Mouse (Mus musculus) spleen, adult 12 weeks (tissue): ENCODE data around the gene Kdelc2.

ENCODE experiments used
- DNase-seq: peaks from one replicate; pipeline ENCODE4 v3.0.0; 2022; ENCODE audit warnings: low spot score

Gene Kdelc2

DNA sequence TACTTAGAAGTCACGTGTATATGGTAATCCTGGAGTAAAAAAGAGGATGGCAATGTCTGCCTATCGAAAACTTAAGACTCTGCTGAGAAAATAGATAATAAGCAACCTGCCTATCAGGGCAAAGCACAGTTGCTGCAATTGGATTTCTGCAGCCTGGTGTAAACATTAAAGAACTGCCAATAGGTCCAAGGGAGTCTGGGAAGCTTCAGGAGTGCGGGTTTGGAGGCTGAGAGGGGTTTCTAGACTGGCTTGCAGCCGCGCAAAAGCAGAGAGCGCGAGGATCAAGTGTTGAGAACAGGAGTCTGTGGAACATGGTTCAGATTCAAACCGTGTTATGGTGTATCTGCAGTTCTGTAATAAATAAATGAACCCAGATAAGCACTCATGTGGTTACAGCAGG is 1.0 kb downstream of the Kdelc2 start:
- no peak for DNase-seq

DNA sequence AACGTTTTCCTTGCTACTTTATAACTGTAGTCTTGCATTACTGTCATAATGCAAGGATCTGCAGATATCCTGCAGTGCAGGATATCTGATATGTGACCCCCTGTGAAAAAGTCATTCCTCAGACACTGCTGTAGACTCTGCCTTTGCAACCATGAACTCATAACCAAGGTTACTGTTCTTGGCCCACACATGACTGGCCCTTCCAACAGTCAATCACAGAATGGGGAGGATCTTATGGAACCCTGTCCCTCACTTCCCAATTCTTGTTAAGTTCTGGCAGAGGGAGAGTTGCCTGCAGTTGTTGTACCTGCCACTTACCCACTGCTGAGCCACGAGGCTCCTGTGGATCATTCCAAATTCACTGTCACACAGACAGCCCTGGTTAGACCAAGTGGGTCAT is 3.6 kb downstream of the Kdelc2 start:
- no peak for DNase-seq

DNA sequence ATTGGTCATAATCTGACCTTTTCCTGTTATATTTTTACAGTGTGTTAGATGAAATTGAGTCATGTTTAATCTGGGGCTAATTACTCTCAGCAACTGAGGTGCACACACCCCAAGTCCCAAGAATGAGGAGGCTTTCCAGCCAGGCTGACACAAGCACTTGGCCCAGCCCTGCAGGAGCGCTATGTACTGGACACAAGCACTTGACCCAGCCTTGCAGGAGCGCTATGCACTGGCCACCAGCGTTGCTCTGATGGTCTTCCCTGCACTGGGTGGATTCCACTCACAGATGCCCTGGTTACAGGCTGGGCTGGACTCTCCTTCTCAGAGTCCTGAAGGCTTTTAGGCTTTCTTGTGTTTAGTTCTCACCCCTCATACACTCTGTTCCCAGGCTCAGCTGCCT is 5.3 kb downstream of the Kdelc2 start:
- no peak for DNase-seq

DNA sequence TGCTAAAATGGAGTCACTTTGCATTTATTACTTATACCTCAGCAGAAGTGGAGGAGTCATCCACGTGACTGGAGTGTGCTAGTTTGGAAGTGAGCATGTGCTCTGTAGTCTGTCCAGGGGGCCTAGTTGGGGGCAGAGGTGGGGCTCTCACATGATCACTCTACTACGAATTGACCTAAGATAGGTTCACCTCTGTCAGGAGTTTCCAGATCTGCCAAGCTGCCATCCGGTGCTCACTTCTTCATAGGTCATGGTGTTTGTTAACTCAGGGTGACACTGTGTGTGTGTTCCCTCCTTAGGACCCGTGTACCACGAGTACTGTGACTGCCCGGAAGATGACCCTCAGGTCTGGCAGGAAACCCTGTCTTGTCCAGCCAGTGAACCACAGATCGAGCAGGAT is 6.3 kb downstream of the Kdelc2 start:
- DNase-seq: no peak

DNA sequence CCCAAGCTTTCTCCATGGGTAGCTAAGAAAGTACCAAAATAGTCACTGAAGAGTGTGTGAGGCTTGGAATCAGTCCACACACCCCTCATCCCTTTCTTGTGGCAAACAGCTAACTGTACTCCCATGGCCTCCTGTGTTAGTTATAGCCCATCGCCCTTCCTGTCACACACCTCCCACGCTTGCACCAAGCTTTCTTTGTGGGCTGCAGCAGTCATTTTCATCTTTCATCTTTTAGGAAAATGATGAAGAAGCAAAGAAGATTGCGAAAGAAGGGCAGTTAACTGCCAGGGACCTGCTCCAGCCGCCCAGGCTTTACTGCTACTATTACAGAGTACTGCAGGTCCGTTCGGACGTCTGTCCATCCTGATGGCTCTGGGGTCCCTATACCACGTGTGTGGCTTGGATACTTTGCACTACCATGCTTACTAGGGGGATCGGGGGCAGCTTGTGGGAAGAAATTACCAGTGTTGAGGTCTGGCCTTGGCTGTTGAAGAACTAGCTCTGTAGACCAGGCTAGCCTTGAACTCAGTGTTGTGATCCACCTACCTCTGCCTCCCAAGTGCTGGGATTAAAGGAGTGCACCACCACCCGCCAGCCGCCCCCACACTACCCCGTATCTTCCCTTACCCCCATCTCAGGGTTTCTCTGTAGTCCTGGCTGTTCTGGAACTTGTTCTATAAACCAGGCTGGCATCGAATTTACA is 14.0 kb downstream of the Kdelc2 start:
- DNase-seq: no peak

DNA sequence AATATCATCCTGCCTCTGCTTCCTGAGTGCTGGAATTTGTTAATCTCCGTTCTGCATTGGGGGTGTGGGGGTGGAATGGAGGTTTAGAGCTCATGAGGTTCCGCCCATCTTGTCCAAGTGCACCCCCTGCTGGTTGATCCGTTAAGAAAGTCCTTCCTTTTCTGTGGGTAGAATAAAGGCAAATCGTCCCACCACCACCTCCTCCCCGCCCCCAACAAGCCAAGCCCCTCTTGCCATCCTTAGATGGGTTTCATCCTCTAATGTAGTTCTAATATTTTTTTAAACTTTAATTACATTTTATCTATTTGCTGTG is 14.5 kb downstream of the Kdelc2 start:
- DNase-seq: peak; percentile 33

DNA sequence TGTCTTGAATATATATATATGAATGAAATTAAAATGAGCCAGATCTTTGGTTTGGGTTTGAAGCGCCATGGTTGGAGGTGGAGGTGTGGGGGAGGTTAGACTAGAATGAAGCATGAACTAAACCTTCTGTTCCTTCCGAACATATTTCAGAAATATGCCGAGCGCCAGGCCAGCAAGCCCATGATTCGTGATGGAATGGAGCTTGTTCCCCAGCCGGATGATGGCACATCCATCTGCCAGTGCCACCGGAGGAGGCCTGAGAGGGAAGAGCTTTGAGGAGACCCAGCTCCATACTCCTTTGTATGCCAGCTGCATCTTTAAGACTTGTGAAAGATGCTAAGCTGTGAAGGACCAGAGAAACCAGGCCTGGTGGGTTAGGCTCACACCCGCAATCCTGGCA is 15.7 kb downstream of the Kdelc2 start:
- no peak for DNase-seq

DNA sequence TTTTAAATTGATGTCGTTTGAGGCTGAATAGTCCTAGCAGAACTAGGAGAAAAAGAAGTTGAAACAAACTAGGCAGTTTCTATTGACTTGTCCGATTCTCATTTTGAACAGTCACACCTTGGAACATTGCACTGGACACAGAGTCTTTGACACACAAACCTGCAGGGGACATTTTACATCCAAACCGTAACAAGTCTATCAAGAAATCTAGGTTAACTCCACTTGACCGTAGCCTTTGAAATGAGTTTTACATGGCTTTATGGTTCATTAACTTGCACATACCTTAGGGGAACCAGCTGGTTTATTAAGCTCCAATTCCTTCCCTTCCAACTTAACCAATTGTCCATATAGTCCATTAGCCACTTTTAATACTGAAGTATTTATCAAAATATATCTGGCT is 16.9 kb downstream of the Kdelc2 start:
- DNase-seq: no peak

DNA sequence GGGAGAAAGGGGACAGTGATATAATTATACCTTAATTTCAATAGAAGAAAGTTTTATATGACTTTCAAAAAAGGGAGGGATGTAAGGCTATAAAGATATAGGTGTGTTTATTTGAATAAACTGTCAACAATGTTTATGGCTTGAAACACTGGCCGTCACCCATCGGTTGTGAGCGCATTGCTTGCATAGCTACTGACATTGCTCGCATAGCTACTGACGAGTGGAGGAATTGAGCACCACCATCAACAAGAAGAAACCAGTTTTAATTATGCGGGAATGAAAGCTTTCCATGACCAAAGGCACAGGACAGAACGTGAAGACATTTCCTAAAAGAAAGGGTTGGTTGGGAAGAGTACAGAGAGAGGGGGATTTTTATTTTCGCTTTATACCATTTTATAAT is 17.3 kb downstream of the Kdelc2 start:
- DNase-seq: no peak

DNA sequence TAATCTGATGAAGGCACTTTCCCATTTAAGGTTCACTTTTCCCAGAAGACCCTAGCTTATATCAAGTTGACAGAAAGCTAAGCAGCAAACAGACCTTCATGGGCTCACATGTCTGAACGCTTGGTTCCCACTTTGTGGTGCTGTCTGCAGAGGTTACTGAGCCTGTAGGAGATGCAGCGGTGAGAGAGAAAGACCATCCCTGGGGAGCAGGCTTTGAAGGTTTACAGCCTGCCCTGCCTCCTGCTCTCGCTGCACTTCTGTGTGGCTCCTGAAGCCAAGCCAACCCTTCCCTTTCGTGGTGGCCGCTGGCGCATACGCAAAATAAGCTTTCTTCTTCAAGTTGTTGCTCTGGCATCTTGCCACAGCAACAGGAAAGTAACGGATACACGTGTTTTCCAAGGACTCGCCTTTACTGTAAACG is 18.5 kb downstream of the Kdelc2 start, which contains the start of gene 4930550C14Rik:
TSS of gene 4930550C14Rik (plus strand) at position 35 of the 421 bp plus-strand sequence.
- DNase-seq: no peak

DNA sequence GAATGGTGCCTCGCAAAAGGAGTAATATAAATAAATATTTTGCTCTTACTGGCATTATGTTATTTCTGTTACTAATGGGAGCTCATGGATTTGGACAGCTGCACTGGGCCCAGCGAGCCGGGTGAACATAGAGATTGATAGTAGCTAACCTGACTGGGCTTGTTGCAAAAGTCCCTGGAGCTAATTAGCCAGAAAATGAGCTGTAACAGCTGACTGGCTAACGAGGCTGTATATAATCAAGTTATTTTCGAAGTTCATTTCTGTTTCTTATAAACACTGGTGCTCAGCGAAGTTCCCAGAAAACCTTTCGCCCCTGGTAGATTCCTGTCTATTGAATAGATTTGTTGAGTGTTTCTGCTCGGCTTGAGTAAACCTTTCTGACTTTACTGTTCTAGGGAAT is 19.2 kb downstream of the Kdelc2 start:
- no peak for DNase-seq

DNA sequence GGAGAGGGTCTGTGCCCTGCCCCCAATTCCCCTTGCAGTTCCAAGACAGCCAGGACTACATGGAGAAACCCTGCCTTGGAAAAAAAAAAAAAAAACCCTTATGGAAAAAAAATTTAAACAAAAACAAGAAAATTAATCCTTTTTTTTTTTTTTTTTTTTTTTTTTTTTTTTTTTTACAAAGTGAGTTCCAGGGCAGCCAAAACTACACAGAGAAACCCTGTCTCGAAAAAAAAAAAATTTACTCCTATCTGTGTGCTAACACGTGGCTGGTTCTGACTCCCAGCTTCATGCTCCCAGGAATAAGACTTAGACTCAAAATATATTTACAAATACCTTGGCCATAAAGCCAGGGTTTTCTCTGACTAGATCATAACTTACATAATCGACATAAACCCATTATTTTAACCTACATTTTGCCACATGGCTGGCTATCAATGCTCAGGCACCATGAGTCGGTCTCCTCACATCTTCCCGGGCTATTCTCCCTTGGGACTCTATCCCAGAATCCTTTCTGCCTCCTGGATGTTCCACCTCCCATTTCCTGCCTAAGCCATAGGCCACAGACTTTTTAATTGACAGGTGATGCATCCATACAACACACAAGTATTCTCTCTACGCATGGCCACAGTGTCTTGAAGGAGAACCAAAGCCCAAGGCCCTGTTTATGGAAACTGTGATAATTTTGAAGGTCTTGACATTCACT is 20.4 kb downstream of the Kdelc2 start:
- no peak for DNase-seq

DNA sequence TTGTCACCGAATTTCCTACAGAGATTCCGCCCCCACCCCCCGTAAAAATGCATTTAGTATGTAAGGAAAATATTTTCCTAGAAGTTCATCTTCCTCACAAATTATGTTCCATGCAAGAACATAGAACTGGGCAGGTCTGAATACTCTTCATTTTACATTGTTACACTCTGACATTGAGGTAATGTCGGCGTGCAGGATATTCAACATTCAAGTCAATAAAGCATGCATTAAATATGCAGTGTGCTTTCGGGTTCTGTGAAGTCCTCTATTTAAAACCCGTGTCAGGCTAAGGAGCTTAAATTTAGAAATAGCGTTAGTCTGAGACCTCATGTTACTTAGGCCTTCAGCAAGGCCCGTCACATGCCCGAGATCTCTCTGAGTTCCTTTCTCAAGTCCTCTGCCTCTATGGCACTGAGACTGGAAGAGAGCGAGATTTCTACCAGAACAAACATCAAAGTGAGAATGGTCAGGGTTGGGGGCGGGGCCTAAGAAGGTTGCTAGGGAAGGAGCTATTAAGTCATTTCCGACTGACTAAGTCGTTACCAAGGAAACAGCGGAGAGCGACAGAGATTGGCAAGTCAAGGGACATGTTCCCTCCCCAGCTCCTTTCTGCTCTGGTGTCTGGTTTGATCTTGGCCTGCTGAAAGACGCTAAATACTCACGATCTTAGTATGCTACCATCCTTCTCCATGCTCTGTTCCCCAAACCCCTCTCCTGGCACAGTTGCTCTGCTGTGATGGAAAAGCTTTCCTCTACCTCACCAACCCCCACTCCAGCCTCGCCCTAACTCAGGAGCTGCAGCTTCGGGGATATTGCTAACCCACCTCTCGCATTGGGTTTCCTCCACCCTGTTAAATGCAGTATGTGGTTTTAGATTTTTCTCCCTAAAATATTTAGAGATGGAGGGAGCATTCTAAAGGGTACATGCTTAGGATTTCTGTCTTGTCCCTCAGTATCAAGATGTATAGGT is 21.2 kb downstream of the Kdelc2 start:
- DNase-seq: peak; percentile 50

DNA sequence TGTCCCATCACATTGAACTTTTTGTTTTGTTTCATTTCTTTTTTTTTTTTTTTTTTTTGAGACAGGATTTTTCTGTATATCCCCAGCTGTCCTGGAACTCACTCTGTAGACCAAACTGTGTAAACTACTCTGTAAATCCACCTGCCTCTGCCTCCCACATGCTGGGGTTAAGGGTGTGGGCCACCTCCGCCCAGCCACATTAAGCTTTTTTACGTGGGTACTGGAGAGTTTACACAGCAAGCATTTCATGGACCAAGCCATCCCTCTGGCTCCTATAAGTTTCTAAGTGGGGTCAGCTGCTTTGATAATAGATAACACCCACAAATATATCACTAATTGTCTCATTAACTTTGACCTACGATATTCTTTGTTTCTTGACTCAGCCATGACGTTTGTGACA is 24.7 kb downstream of the Kdelc2 start:
- no peak for DNase-seq

DNA sequence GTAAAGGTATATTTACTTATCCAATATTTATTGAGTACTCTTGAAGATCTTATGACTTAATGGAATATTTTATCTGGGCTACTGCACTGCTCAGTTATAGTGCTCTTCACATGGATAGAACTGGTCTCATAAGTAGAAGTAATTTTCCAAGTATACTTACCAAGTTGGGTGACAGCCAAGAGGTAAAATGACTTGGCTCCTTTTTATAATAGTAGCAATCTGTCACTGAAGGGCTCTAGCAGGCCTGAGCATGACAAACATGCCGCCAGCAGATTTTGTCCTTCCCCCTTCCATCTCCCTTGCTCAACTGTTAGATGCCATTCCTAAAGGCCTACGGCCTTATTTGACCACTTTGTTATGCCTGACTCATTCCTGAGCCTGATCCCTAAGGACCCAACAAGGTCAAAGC is 25.1 kb downstream of the Kdelc2 start:
- no peak for DNase-seq

DNA sequence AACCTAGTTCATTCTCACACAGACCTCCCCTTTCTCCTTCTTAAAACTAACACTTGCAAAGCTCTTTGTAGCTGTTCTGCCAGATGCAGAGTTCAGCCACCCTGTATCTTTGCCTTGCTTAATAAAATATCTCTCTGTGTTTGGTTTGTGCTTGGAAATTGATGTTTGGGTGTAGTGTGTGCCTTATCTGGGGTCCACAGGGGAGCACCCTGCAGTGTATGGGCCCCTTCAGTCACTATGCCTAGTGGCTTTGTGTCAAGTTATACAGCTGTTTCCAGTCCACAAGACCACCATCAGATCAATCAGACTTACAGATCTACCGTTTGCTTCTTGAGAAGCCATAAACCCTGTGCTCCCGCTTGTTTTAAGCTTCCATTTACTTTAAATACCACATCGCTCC is 25.6 kb downstream of the Kdelc2 start:
- no peak for DNase-seq

DNA sequence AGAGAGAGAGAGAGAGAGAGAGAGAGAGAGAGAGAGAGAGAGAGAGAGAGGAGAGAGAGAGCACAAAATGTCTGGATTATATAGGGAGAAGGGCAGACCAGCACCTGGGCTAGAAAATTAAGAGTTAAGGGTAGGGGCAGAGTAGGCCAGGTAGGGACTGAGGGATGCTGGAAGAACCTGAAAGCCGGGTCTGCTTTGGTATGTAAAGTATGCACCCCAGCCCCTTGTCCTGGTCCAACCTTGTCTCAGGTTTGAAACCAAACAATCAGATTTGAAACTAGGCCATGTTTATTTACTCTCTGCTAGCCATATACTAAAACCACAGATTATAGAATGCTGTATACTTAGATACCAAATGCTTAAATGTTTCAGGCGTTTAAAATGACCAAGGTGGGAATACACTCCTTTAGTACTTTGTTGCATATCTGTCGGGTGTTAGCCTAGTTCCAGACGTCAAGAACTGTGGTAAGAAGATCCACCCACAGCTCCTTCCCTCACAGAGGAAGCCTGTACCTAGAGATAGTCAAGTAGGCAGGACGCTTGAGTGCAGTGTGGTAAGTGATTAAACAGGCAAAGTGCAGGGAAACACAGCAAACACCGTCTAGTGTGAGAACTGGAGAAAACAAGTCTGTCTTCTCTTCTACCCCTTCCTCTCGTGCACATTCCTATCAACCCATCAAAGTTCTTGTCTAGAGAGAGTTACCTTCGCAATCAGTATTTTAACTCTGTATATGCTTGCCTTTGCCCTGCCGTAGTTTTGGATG is 38.5 kb downstream of the Kdelc2 start:
- no peak for DNase-seq

DNA sequence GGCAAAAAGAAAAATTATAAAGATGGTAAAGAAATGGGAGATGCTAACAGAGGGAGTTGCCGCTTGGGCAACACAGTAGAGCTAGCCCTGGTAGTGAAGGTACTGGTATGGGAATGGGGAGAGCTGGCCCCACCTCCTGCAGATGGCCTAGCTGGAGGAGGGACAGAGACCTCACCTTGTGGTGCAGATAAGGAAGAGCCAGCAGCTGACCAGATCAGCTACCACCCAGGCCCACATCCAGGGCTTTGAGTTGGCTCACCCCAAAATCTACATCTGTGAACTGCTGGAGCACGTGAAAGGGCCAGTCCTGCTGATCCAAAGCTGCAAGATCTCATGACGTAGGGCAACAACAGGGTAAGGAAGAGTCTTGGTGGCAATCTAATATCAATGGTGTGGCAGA is 42.9 kb downstream of the Kdelc2 start:
- DNase-seq: no peak

DNA sequence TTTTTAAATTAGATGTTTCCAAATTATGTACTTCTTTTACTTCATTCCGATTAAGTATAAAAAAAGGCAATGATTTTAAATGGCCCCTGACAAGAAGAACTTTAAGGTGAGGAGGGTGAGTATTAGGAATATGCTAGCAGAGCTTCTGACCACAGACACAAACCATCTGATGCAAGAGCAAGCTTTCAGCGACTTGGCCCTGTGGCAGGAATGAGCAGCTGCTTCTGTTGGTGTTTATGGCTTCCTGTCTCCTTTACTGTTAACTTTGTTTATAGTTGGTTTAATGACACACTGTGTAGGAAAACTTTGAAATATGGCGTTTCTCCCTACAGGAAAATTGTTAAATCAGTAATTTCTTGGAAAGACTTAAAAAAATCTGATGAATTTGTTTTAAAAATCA is 43.8 kb downstream of the Kdelc2 start:
- no peak for DNase-seq

DNA sequence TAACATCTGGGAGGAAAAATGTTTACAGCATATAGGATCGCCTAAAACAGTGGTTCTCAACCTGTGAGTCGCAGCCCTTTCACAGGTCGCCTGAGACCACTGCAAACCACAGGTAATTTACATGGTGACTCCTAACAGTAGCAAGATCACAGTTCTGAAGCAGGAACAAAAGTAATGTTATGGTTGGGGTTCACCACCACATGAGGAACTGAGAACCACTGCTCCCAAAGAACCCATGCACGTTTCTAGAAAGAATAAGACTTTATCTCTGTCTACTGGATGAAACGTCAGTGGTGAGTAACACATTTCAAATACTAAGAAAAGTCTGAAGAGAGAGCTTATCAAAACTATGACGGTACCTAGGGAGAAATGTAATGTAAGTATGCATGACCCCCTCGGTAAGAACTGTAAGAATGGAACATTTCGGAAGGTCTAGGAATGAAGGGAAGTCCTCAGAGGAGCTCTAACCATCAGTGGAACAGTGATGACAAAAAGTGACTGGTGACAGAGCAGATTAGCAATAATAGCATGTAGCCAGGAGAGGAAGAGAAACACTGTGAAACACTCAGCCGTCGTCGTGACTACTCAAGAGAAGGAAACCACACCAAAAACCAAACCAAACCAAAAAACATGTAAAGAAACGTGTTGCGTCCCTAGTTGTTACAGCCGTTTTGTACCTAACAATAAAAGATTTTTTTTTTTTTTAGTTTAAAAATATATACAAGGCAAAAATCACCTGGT is 52.2 kb downstream of the Kdelc2 start:
- DNase-seq: no peak

DNA sequence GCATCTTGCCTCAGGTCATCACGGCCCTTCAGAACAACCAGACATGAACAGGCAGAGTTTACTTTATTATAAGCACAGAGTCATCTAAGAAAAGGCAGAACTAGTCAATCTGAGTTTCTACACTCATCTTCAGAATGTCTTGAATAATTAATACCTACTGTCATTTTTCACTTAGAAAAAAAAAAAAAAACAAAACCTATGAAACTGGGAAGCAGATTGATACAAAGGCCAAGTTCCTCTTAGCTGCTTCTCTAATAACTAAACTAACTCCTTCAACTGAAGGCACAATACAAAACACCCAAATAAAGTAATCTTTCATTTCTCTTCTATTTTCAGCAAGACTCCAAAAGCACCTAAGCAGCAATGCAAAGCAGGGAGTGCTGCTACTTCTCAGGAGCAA is 66.8 kb downstream of the Kdelc2 start:
- no peak for DNase-seq
